Mouse (Mus musculus): Measurements from ENCODE around the gene Zfp777. TPM values are rescaled to one million over a fixed set of nuclear protein-coding genes. Genes with fewer than 3 reads are reported as not detected.

Gene Zfp777
- total RNA-seq, 2 experiments from 2014 or later, result 1.5 to 5.0 TPM

DNA sequence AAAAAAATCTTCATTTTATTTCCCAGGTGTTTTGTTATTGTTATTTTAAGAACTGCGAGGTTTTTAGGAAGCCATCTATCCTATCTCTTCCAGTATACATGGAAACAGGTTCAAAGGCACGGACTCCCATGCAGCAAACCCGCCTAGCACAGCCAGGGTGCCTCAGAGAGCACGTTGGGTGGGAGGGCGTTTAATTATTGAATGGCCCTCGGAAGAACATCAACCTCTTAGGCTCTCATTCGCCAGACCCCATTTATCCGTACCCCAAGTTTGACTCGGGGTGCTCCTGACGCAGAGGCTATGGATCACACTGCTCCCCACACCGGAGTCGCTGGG is 1.6 kb downstream of the Zfp777 start:
- ATAC-seq (replicated peaks; ENCODE audit: low FRiP score, poor library complexity, severe bottlenecking), result no peak

DNA sequence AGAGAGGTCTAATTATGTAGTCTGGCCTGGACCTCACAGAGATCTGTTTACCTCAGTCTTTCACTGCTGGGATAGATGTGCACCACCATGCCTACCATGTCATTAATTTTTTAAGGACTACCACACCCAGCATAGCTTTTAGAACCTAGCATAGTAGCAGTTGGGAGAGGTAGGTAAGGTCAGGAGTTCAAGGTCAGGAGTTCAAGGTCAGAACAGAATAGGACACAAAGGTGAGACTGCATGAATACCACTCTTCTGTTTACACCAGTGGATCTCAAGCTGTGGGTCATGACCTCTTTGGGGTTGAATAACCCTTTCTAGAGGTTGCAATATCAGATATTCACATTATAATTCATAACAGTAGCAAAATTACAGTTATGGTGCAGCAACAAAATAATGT is 16.1 kb downstream of the Zfp777 start:
- no peak for ATAC-seq (replicated peaks; ENCODE audit: low FRiP score, poor library complexity, severe bottlenecking)

DNA sequence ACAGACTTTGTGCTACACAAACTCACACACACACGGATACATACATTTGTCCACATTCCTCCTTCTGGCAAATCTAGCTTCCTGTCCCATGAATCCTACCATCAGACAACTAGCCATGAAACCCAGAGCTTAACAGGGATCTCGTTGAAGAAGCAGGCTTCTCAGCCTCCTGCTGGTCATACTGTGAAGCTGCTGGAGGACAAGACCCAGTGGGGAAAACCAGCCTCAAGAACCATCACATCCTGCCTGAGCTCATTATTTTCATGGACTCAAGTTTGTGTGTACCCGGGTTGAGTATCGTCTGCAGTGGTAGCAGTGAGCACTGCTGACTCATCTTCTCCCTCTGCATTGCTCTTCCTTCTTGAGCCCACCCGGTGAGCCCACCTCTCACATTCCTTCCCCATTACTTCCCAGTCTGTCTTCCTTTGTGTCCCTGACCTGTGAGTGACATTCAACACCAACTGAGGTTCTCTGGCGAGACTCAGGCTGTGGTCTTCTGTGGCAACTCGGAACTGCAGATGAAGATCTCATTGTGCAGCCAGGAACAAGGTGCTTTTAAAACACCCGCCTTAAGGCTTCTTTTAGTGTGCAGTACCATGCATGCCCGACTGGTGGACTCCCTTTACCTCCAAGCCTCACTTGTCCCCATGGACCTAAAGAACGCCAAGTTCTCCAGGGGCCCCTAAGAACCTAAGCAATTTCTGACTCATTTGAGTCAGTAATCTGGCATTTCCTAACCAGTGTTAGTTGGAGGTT is 22.6 kb downstream of the Zfp777 start:
- ATAC-seq (replicated peaks; ENCODE audit: low FRiP score, poor library complexity, severe bottlenecking), result no peak

DNA sequence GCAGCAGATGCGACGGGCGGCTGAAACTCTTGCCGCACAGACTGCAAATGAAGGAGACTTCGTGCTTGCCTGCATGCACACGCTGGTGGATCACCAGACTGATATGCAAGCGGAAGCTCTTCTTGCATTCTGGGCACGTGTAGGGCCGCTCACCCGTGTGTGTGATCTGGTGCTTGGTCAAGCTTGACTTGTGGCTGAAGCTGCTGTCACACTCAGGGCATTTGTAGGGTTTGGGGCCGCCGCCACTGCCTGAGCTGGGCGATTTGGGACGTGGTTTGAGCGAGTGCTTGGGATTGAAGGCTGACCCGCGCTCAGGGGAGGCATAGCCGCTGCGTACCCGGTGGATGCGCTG is 23.7 kb downstream of the Zfp777 start:
- ATAC-seq (replicated peaks; ENCODE audit: low FRiP score, poor library complexity, severe bottlenecking), result no peak

DNA sequence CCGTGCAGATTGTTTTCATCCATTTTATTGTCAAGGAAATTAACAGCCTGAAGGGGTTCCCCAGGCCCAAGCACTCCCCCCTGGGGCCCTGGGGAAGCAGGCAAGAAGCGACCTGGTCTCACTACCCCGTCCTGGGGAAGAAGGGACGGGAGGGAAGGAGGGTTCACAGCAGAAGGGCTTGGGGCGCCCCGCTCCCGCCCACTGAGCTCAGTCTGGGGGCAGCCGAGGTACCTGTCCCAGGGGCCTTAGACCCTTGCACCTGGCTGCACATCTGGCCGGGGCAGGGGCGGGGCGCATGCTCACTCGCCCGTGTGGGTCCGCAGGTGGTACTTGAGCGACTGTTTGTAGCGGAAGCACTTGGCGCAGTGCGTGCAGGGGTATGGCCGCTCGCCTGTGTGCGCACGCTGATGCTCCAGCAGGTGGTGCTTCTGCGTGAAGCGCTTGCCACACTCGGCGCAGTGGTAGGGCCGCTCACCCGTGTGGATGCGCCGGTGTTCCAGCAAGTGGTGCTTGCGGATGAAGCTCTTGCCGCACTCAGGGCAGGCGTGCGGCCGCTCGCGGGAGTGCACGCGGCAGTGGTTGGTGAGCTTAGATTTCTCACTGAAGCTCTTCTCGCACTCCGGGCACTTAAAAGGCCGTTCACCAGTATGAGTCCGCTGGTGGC is 24.2 kb downstream of the Zfp777 start:
- no peak for ATAC-seq (replicated peaks; ENCODE audit: low FRiP score, poor library complexity, severe bottlenecking)

DNA sequence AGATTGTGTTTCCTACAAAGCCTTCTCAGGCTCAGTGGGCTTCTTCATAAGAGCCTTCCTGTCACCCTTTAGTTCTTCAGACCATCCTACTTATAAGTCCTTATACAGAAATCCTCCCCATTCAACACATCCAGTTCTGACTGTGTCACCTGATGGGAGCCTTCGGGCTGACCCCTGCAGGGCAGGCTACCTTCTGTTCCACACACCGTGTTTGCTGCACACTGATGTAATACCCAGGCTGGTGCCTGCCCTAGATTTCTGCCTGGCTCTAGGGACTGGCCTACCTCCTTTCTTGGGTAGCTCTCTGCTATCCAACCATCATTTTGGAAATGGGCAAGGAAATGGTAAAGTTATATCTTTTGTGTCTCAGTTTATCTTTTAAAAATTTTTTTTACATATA is 26.0 kb downstream of the Zfp777 start:
- no peak for ATAC-seq (replicated peaks; ENCODE audit: low FRiP score, poor library complexity, severe bottlenecking)

DNA sequence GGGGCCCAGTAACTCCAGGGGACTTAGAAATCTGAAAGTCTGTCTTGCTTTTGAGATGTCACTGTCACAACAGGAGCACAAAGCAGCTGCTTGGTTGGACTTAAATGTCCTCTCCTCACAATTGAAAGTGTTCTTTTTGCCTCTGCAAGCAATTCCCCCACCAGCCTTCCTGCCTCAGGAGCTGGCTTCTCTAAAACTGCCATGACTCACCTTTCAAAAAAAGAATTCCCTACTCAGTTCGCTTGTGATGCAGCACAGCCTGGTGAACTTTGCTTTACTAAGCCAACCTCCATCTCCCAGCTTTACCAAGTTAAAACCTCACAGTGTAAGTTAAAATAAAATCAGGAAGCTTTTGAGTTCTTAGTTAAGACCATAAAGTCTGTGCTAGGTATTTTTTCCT is 27.0 kb downstream of the Zfp777 start:
- ATAC-seq (replicated peaks; ENCODE audit: low FRiP score, poor library complexity, severe bottlenecking), result no peak

DNA sequence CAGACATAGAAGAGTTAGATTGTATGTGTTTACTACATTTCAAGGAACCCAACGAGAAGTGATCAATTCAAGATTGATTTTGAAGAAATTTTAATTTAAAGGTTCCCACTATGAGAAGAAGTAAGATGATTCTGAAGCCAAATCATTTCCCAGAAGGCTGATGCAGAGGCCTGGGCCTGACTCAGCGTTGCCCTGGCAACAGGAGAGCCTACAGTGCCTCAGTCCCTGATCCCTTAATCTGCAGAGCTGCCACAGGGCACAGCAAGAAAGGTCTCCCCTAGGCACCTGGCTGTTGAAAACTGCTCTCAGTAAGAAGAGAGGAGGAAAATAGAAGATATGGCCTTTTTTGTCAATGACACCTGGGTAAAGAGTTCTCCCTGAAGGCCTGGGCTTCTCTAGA is 28.7 kb downstream of the Zfp777 start:
- no peak for ATAC-seq (replicated peaks; ENCODE audit: low FRiP score, poor library complexity, severe bottlenecking)

DNA sequence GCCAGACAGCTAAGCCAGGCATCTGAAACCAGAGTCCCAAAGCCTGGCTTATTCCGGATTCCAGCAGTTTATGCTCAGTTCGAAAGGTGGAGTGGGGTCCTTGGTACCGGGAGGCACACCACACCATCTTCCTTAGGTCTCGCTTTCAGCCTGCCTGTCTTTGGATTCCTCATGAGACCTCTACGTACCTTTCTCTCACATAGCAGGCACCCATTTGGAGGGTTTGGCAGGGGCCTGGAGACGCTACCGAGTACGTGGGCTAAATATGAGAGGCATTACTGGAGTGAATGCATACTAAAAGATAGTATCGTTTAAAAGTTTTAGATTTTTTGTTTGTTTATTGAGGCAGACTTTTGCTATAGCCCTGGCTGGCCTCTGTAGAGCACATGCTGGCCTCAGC is 31.9 kb downstream of the Zfp777 start:
- no peak for ATAC-seq (replicated peaks; ENCODE audit: low FRiP score, poor library complexity, severe bottlenecking)

DNA sequence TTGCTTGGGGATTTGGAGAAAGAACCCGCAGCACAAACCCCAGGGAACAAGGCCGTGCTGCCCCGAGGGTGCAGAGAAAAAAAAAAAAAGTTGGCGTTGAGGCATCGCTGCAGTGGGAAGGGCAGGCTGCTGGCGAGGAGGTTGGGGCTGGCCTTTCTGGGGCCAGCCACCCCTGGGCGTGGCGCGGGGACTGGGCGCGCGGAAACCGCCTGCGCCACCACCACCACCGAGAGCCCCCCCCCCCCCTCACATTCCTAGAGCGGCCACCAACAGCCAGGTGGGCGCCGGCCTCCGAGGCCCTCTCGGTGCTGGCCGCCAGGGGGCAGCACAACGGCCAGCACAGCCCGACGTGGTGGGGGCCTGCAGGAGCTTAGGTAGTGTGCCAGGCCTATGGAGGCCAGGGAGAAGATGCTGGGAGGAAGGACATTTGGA is 32.6 kb downstream of the Zfp777 start:
- peak; percentile 77 for ATAC-seq (replicated peaks; ENCODE audit: low FRiP score, poor library complexity, severe bottlenecking)

DNA sequence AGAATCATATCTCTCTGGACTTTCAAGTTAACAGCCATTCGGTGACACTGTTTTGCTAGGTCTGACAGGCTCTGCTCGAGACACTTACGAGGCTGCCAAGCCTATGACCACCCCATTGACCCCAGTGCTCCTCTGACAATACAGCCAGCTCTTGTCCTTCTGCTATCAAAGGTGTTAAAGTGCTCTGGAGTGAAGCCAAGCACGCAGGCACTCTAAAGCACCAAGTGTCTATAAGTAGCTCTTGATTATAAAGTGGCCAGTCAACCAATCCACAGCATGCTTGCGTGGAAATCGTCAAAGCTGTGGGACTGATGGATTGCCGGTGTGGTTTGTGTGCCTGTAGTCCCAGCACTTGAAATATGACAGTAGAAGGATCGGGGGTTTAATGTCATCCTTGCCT is 38.0 kb downstream of the Zfp777 start:
- no peak for ATAC-seq (replicated peaks; ENCODE audit: low FRiP score, poor library complexity, severe bottlenecking)

DNA sequence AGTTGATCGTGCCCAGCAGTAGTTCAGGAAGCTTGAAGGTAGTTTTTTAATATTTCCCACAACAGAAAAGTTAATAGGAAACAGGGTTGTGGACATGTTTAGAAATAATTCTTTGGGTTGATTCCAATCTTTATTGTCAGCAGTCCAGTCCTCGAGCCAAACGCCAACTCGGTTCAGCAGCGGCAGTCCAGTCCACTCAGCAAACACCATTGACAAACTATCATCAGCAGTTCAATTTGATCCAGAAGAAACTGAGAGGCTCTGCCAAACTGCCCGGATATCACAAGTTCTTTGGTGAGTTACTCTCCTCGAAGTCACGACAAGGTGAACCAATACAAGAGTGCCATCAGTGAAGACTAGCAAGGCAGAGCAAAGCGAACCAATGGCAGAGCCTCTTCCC is 53.0 kb downstream of the Zfp777 start:
- ATAC-seq (replicated peaks; ENCODE audit: low FRiP score, poor library complexity, severe bottlenecking), result no peak

DNA sequence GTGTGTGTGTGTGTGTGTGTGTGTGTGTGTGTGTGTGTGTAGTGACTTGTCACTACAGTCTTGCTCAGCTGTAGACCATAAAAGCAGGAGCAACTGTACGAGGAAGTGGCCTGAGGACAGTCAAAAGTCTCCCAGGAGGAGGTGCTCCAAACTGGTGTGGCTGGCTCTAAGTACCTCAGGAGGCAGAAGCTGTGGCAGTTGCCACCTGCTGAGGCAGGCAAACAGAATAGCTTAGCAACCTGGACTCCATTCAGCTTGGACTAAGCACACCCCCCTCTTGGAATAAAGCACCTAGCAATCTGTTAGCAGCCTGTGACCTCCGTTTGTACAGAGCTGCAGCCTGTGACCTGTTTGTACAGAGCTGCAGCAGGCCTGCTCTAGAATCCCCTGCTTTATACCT is 64.8 kb downstream of the Zfp777 start:
- no peak for ATAC-seq (replicated peaks; ENCODE audit: low FRiP score, poor library complexity, severe bottlenecking)

DNA sequence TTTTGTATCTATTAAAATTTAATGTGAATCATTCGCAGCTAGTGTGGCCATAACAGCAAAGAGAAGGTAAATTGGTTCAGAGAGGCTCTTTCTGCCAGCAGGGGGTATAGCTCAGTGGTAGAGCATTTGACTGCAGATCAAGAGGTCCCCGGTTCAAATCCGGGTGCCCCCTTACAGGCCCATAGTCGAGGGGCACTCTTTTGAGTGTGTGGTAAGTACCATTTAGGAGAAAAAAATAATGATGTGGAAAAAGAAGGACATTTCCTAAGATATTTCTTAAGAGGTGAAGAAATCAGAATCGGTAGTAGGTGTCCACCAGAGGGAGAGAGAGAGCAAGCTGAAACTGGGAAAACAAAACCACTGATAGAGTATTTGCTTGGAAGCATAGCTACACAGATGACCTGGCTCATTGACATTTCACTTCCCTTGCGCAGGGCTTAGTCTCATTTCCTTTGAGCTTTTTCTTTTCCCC is 69.8 kb downstream of the Zfp777 start:
- peak; percentile 61; the same call in 1 of the 2 replicates for ATAC-seq (replicated peaks; ENCODE audit: low FRiP score, poor library complexity, severe bottlenecking)

DNA sequence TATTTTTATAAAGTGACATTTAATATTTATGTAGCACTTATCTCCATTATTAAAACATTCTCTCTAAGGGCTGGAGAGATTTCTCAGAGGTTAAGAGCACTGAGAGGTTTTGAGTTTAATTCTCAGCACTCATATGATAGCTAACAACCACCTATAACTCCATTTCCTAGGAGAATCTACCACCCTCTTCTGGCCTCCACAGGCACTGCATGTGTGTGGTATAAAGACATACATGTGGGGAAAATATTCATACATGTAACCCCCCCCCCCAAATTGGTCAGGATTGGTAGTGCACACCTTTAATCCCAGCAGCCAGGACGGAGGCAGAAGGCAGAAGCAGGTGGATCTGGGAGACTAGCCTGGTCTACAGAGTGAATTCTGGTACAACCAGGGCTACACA is 74.1 kb downstream of the Zfp777 start:
- 0 out of 2 replicates have a peak, but pooled peaks have one; percentile 64 for ATAC-seq (replicated peaks; ENCODE audit: low FRiP score, poor library complexity, severe bottlenecking)

Other genes with a start within 250 kb of the Zfp777 start
- 18.4 and 22.8 TPM in 2 replicates for gene Pdia4, start 235.5 kb downstream of the Zfp777 start, total RNA-seq (2015; ENCODE audit: low replicate concordance)
- gene Pdia4, start 235.5 kb downstream of the Zfp777 start, total RNA-seq (2017; ENCODE audit: low replicate concordance), result 33.5 and 45.1 TPM in 2 replicates
- not detected in 2 replicates for gene Zfp786, start 218.0 kb downstream of the Zfp777 start, total RNA-seq (2015; ENCODE audit: low replicate concordance)
- 0.28 TPM in 1 of 2 replicates, not detected in the other for gene Zfp786, start 218.0 kb downstream of the Zfp777 start, total RNA-seq (2017; ENCODE audit: low replicate concordance)
- 1.3 and 8.5 TPM in 2 replicates for gene Zfp398, start 213.2 kb downstream of the Zfp777 start, total RNA-seq (2015; ENCODE audit: low replicate concordance)
- gene Zfp398, start 213.2 kb downstream of the Zfp777 start, total RNA-seq (2017; ENCODE audit: low replicate concordance), result 3.5 and 4.3 TPM in 2 replicates
- gene Zfp282, start 171.7 kb downstream of the Zfp777 start, total RNA-seq (2015; ENCODE audit: low replicate concordance), result 0.38 and 0.63 TPM in 2 replicates
- 1.2 and 1.3 TPM in 2 replicates for gene Zfp282, start 171.7 kb downstream of the Zfp777 start, total RNA-seq (2017; ENCODE audit: low replicate concordance)
- gene Zfp212, start 128.4 kb downstream of the Zfp777 start, total RNA-seq (2015; ENCODE audit: low replicate concordance), result 2.3 and 5.2 TPM in 2 replicates
- 3.4 and 3.6 TPM in 2 replicates for gene Zfp212, start 128.4 kb downstream of the Zfp777 start, total RNA-seq (2017; ENCODE audit: low replicate concordance)
- gene Zfp956, start 95.5 kb downstream of the Zfp777 start, total RNA-seq (2015; ENCODE audit: low replicate concordance), result 0.19 and 1.0 TPM in 2 replicates
- 0.98 and 1.8 TPM in 2 replicates for gene Zfp956, start 95.5 kb downstream of the Zfp777 start, total RNA-seq (2017; ENCODE audit: low replicate concordance)
- gene Zfp746, start 37.7 kb upstream of the Zfp777 start, total RNA-seq (2015; ENCODE audit: low replicate concordance), result 8.1 and 14.2 TPM in 2 replicates
- 7.8 and 14.1 TPM in 2 replicates for gene Zfp746, start 37.7 kb upstream of the Zfp777 start, total RNA-seq (2017; ENCODE audit: low replicate concordance)

All from erythroblast, adult 5-6 weeks (primary cell).